Mouse (Mus musculus): Measurements from ENCODE around the gene Gm20431. TPM values are rescaled to one million over a fixed set of nuclear protein-coding genes. Genes with fewer than 3 reads are reported as not detected.

The Gm20431 gene
- polyA plus RNA-seq, 1 experiment from 2014 or later: 5.2 TPM

GRCm38 (mm10) chr2:167634865-167635512 is 26.3 kb downstream of the Gm20431 start:
- H3K4me3 ChIP-seq (ENCODE audit: low read depth, low read length): no peak overlapping the region
- no peak overlapping the region for H3K27ac ChIP-seq (ENCODE audit: low read length)
- H3K9me3 ChIP-seq (ENCODE audit: low read length): no peaks in the 10 kb centered on the region
- DNase-seq (ENCODE audit: low spot score): no peak
- no peak overlapping the region for H3K9ac ChIP-seq (replicated peaks; ENCODE audit: low read depth)
- H3K4me1 ChIP-seq (ENCODE audit: insufficient read depth, low read depth, low read length): peaks cover 13% of the 10 kb centered on the region
- no peak for ATAC-seq
- WGBS: 73% methylated on average over 7 of the region's 7 CpGs
- H3K27me3 ChIP-seq (replicated peaks; ENCODE audit: insufficient read depth, low read length): no peaks in the 10 kb centered on the region
- TF ChIP-seq EP300 (IDR thresholded peaks at IDR 0.05) (no peak), CTCF (IDR thresholded peaks at IDR 0.05) (no peak)
- no peaks in the 10 kb centered on the region for H3K36me3 ChIP-seq (ENCODE audit: insufficient read depth, low read length)
- peak overlapping the region; percentile 52 for H3K4me2 ChIP-seq (replicated peaks; ENCODE audit: low read depth, low read length)

- Histone ChIP-seq H3K9me3 (ENCODE audit: low read length) (no peaks in the 10 kb centered on the region), H3K4me1 (ENCODE audit: insufficient read depth, low read depth, low read length) (peaks cover 19% of the 10 kb centered on the region), H3K9ac (replicated peaks; ENCODE audit: low read depth) (no peak overlapping the region), H3K36me3 (ENCODE audit: insufficient read depth, low read length) (no peaks in the 10 kb centered on the region), H3K27me3 (replicated peaks; ENCODE audit: insufficient read depth, low read length) (no peaks in the 10 kb centered on the region), H3K27ac (ENCODE audit: low read length) (peak overlapping the region; percentile 43; the same call in 1 of the 2 replicates), H3K4me2 (replicated peaks; ENCODE audit: low read depth, low read length) (peak overlapping the region; percentile 52), H3K4me3 (ENCODE audit: low read depth, low read length) (no peak overlapping the region)
- DNase-seq (ENCODE audit: low spot score) (peak; percentile 99), ATAC-seq (peak; percentile 82)
- WGBS: 0% methylated on average over 15 of the region's 15 CpGs
- no peak; the same call in 1 of the 2 replicates for TF ChIP-seq EP300 (IDR thresholded peaks at IDR 0.05)
- TF ChIP-seq CTCF (IDR thresholded peaks at IDR 0.05): no peak
Observed at GRCm38 (mm10) chr2:167634338-167634770, 26.9 kb downstream of the Gm20431 start.

- no peak overlapping the region for H3K4me2 ChIP-seq (replicated peaks; ENCODE audit: low read depth, low read length)
- H3K36me3 ChIP-seq (ENCODE audit: insufficient read depth, low read length): no peaks in the 10 kb centered on the region
- H3K27ac ChIP-seq (ENCODE audit: low read length): no peak overlapping the region
- ATAC-seq (no peak), DNase-seq (ENCODE audit: low spot score) (no peak)
- peaks cover 28% of the 10 kb centered on the region for H3K4me1 ChIP-seq (ENCODE audit: insufficient read depth, low read depth, low read length)
- WGBS: 61% methylated on average over 6 of the region's 6 CpGs
- H3K27me3 ChIP-seq (replicated peaks; ENCODE audit: insufficient read depth, low read length): no peaks in the 10 kb centered on the region
- H3K4me3 ChIP-seq (ENCODE audit: low read depth, low read length): no peak overlapping the region
- no peak overlapping the region for H3K9ac ChIP-seq (replicated peaks; ENCODE audit: low read depth)
- H3K9me3 ChIP-seq (ENCODE audit: low read length): no peaks in the 10 kb centered on the region
- TF ChIP-seq CTCF (IDR thresholded peaks at IDR 0.05) (no peak), EP300 (IDR thresholded peaks at IDR 0.05) (no peak)
Observed at GRCm38 (mm10) chr2:167633537-167633872, 27.8 kb downstream of the Gm20431 start.

GRCm38 (mm10) chr2:167632731-167633536 is 28.4 kb downstream of the Gm20431 start:
- ATAC-seq (no peak), DNase-seq (ENCODE audit: low spot score) (no peak)
- 62% methylated on average over 12 of the region's 12 CpGs for WGBS
- H3K36me3 ChIP-seq (ENCODE audit: insufficient read depth, low read length): no peaks in the 10 kb centered on the region
- no peak overlapping the region for H3K9ac ChIP-seq (replicated peaks; ENCODE audit: low read depth)
- H3K27ac ChIP-seq (ENCODE audit: low read length): peak overlapping the region; percentile 86
- TF ChIP-seq CTCF (IDR thresholded peaks at IDR 0.05) (no peak), EP300 (IDR thresholded peaks at IDR 0.05) (no peak)
- no peak overlapping the region; the same call in 1 of the 2 replicates for H3K4me3 ChIP-seq (ENCODE audit: low read depth, low read length)
- H3K4me2 ChIP-seq (replicated peaks; ENCODE audit: low read depth, low read length): peak overlapping the region; percentile 94
- peaks cover 30% of the 10 kb centered on the region for H3K4me1 ChIP-seq (ENCODE audit: insufficient read depth, low read depth, low read length)
- no peaks in the 10 kb centered on the region for H3K9me3 ChIP-seq (ENCODE audit: low read length)
- no peaks in the 10 kb centered on the region for H3K27me3 ChIP-seq (replicated peaks; ENCODE audit: insufficient read depth, low read length)

- H3K36me3 ChIP-seq (ENCODE audit: insufficient read depth, low read length): no peaks in the 10 kb centered on the region
- H3K4me1 ChIP-seq (ENCODE audit: insufficient read depth, low read depth, low read length): peaks cover 30% of the 10 kb centered on the region
- H3K4me2 ChIP-seq (replicated peaks; ENCODE audit: low read depth, low read length): peak within 1 kb of the TSS; percentile 94
- ATAC-seq (peak; percentile 88), DNase-seq (ENCODE audit: low spot score) (peak; percentile 96)
- peak within 1 kb of the TSS; percentile 86 for H3K27ac ChIP-seq (ENCODE audit: low read length)
- 2% methylated on average over 64 of the region's 87 CpGs for WGBS
- no peaks in the 10 kb centered on the region for H3K9me3 ChIP-seq (ENCODE audit: low read length)
- TF ChIP-seq CTCF (IDR thresholded peaks at IDR 0.05): peak; percentile 57
- no peak for TF ChIP-seq EP300 (IDR thresholded peaks at IDR 0.05)
- peak within 1 kb of the TSS; percentile 92 for H3K9ac ChIP-seq (replicated peaks; ENCODE audit: low read depth)
- H3K4me3 ChIP-seq (ENCODE audit: low read depth, low read length): peak within 1 kb of the TSS; percentile 92
- H3K27me3 ChIP-seq (replicated peaks; ENCODE audit: insufficient read depth, low read length): no peaks in the 10 kb centered on the region
Observed at GRCm38 (mm10) chr2:167631591-167632448, 29.5 kb downstream of the Gm20431 start, which contains the start of gene Ube2v1. TSS of gene Ube2v1 (minus strand) at chr2:167632095.
